Mouse (Mus musculus) lung, embryonic 14.5 days (tissue): ENCODE data around the gene Lzts2. TPM values are rescaled to one million over a fixed set of nuclear protein-coding genes. Genes with fewer than 3 reads are reported as not detected.
"Not testable (repeated sequence)": the region's sequence is repeated elsewhere in the genome, so short reads cannot be mapped to it uniquely, and the experiment has no call there.

ENCODE experiments used
- ATAC-seq: fragments of 200-750 bp; cut with Nextera tagmentation; 2 replicates; pipeline ENCODE4 v1.8.0; 2017; ENCODE audit warnings: mild to moderate bottlenecking, moderate TSS enrichment, moderate library complexity; ENCODE audit not compliant: insufficient read depth
- DNase-seq: peaks from one replicate; pipeline ENCODE4 v3.0.0-alpha.2; 2015
- H3K27ac ChIP-seq: fragments of 300-500 bp; sonication (generic); 2 replicates; pipeline ENCODE4 v1.5.1; 2014; ENCODE audit warnings: low read depth, mild to moderate bottlenecking, moderate library complexity
- H3K27me3 ChIP-seq: fragments of 300-500 bp; sonication (generic); 2 replicates; pipeline ENCODE4 v1.6.1; 2014; ENCODE audit warnings: low read length, control low read depth; ENCODE audit not compliant: insufficient read depth
- H3K36me3 ChIP-seq: fragments of 300-500 bp; sonication (generic); 2 replicates; pipeline ENCODE4 v1.6.1; 2014; ENCODE audit warnings: control low read depth; ENCODE audit not compliant: insufficient read depth
- H3K4me1 ChIP-seq: fragments of 300-500 bp; sonication (generic); 2 replicates; pipeline ENCODE4 v1.6.1; 2014; ENCODE audit warnings: antibody characterized with exemption, control low read depth; ENCODE audit not compliant: insufficient read depth
- H3K4me2 ChIP-seq: fragments of 300-500 bp; sonication (generic); 2 replicates; pipeline ENCODE4 v1.6.1; 2014; ENCODE audit warnings: mild to moderate bottlenecking
- H3K4me3 ChIP-seq: fragments of 300-500 bp; sonication (generic); 2 replicates; pipeline ENCODE4 v1.5.1; 2014; ENCODE audit warnings: low read depth, low read length
- H3K9ac ChIP-seq: fragments of 300-500 bp; sonication (generic); 2 replicates; pipeline ENCODE4 v1.6.1; 2014
- H3K9me3 ChIP-seq: fragments of 300-500 bp; sonication (generic); 2 replicates; pipeline ENCODE4 v1.6.1; 2016; ENCODE audit warnings: low read depth, low read length, control low read depth
- CTCF ChIP-seq: IDR thresholded peaks from 2 replicates; pipeline ENCODE4 v1.5.1; 2016; ENCODE audit warnings: antibody characterized with exemption, low read depth
- WGBS: fragments of 180-500 bp; shearing (Covaris S2); extraction: QIAGEN DNeasy Blood & Tissue Kit; methylation state at CpG from one replicate; pipeline ENCODE4 v1.1.7; 2014; 5-methylcytosine and 5-hydroxymethylcytosine counted together
- polyA plus RNA-seq: library from polyadenylated mRNA; unstranded; fragments of >200 nt; fragmentation: Nextera tagmentation; extraction: Ambion mirVana; gene quantifications from 2 replicates; pipeline ENCODE4 v1.2.1, GENCODE M21; 2014

The Lzts2 gene
- polyA plus RNA-seq, 1 experiment from 2014 or later = 75.4 TPM

- Histone ChIP-seq H3K27ac (no peak overlapping the region), H3K27me3 (no peaks in the 10 kb centered on the region), H3K9me3 (no peaks in the 10 kb centered on the region), H3K9ac (no peak overlapping the region), H3K4me2 (peak overlapping the region; percentile 55), H3K36me3 (peaks cover 25% of the 10 kb centered on the region), H3K4me1 (0 out of 2 replicates have a peak, but pooled peaks cover 6% of the 10 kb centered on the region), H3K4me3 (no peak overlapping the region)
- WGBS = 38% methylated on average over 20 of the region's 20 CpGs
- TF ChIP-seq CTCF = peak; percentile 92
- ATAC-seq (peak; percentile 19; the same call in 1 of the 2 replicates), DNase-seq (peak; percentile 97)
Measured at GRCm38 (mm10) chr19:45030746-45031693, 16.8 kb downstream of the Lzts2 start.

GRCm38 (mm10) chr19:45031780-45032179, 17.6 kb downstream of the Lzts2 start:
- H3K27me3 ChIP-seq = no peaks in the 10 kb centered on the region
- TF ChIP-seq CTCF = peak; percentile 91
- no peak overlapping the region for H3K4me2 ChIP-seq
- no peak overlapping the region for H3K4me3 ChIP-seq
- 0 out of 2 replicates have a peak, but pooled peaks cover 6% of the 10 kb centered on the region for H3K4me1 ChIP-seq
- no peak overlapping the region for H3K9ac ChIP-seq
- DNase-seq = peak; percentile 94
- H3K36me3 ChIP-seq = peaks cover 18% of the 10 kb centered on the region
- 20% methylated on average over 4 of the region's 4 CpGs for WGBS
- peak; percentile 50 for ATAC-seq
- H3K27ac ChIP-seq = no peak overlapping the region
- H3K9me3 ChIP-seq = no peaks in the 10 kb centered on the region

GRCm38 (mm10) chr19:45032570-45033332, 18.5 kb downstream of the Lzts2 start:
- 0 out of 2 replicates have a peak, but pooled peaks cover 6% of the 10 kb centered on the region for H3K4me1 ChIP-seq
- no peaks in the 10 kb centered on the region for H3K9me3 ChIP-seq
- H3K36me3 ChIP-seq = peaks cover 10% of the 10 kb centered on the region
- no peak overlapping the region; the same call in 1 of the 2 replicates for H3K9ac ChIP-seq
- H3K4me2 ChIP-seq = no peak overlapping the region; the same call in 1 of the 2 replicates
- WGBS = 51% methylated on average over 17 of the region's 17 CpGs
- H3K4me3 ChIP-seq = no peak overlapping the region
- DNase-seq = peak; percentile 73
- H3K27me3 ChIP-seq = no peaks in the 10 kb centered on the region
- no peak overlapping the region for H3K27ac ChIP-seq
- no peak for ATAC-seq
- peak; percentile 63 for TF ChIP-seq CTCF

GRCm38 (mm10) chr19:45036867-45037266, 22.7 kb downstream of the Lzts2 start:
- Histone ChIP-seq H3K4me3 (no peak overlapping the region), H3K9me3 (no peaks in the 10 kb centered on the region), H3K27me3 (peaks cover 19% of the 10 kb centered on the region), H3K4me2 (no peak overlapping the region), H3K27ac (no peak overlapping the region), H3K36me3 (no peaks in the 10 kb centered on the region), H3K4me1 (0 out of 2 replicates have a peak, but pooled peaks cover 3% of the 10 kb centered on the region), H3K9ac (no peak overlapping the region)
- DNase-seq (peak; percentile 49), ATAC-seq (no peak; the same call in 1 of the 2 replicates)
- peak; percentile 59 for TF ChIP-seq CTCF
- WGBS = 26% methylated on average over 16 of the region's 16 CpGs

GRCm38 (mm10) chr19:45038198-45038597, 24.0 kb downstream of the Lzts2 start:
- peaks cover 20% of the 10 kb centered on the region for H3K27me3 ChIP-seq
- not testable (repeated sequence) for H3K9ac ChIP-seq, H3K4me1 ChIP-seq, H3K27ac ChIP-seq, H3K36me3 ChIP-seq, H3K4me2 ChIP-seq, ATAC-seq, DNase-seq, H3K9me3 ChIP-seq, H3K4me3 ChIP-seq
- 75% methylated on average over 7 of the region's 7 CpGs for WGBS

- ATAC-seq (no peak), DNase-seq (no peak)
- Histone ChIP-seq H3K4me1 (no peaks in the 10 kb centered on the region), H3K4me3 (no peak overlapping the region), H3K36me3 (no peaks in the 10 kb centered on the region), H3K4me2 (no peak overlapping the region), H3K9me3 (no peaks in the 10 kb centered on the region), H3K27ac (no peak overlapping the region), H3K9ac (no peak overlapping the region), H3K27me3 (peaks cover 35% of the 10 kb centered on the region)
- no peak for TF ChIP-seq CTCF
- WGBS = 48% methylated on average over 13 of the region's 13 CpGs
Measured at GRCm38 (mm10) chr19:45040214-45040613, 26.0 kb downstream of the Lzts2 start.

GRCm38 (mm10) chr19:45044389-45044927, 30.2 kb downstream of the Lzts2 start:
- WGBS = 54% methylated on average over 11 of the region's 11 CpGs
- TF ChIP-seq CTCF = no peak
- H3K27me3 ChIP-seq = peaks cover 42% of the 10 kb centered on the region
- H3K4me1 ChIP-seq = 0 out of 2 replicates have a peak, but pooled peaks cover 7% of the 10 kb centered on the region
- H3K9ac ChIP-seq = no peak overlapping the region
- no peak overlapping the region for H3K4me3 ChIP-seq
- ATAC-seq = no peak
- no peak overlapping the region for H3K27ac ChIP-seq
- DNase-seq = no peak
- no peak overlapping the region for H3K4me2 ChIP-seq
- no peaks in the 10 kb centered on the region for H3K9me3 ChIP-seq
- H3K36me3 ChIP-seq = no peaks in the 10 kb centered on the region
